Mouse (Mus musculus) CH12.LX (cell line): Measurements from ENCODE around the gene Efnb2. TPM values are rescaled to one million over a fixed set of nuclear protein-coding genes. Genes with fewer than 3 reads are reported as not detected.

ENCODE experiments used
- DNase-seq: peaks from one replicate; pipeline ENCODE4 v3.0.0-alpha.2; 2013; ENCODE audit errors: extremely low read depth
- H3K27ac ChIP-seq: 2 replicates; pipeline ENCODE4 v1.5.1; 2012; ENCODE audit warnings: low read depth, mild to moderate bottlenecking, control low read depth, moderate library complexity; ENCODE audit not compliant: insufficient read depth
- H3K27me3 ChIP-seq: replicated peaks from 2 replicates; pipeline ENCODE3; 2012; ENCODE audit warnings: inconsistent platforms
- H3K36me3 ChIP-seq, 2 experiments: replicated peaks in 1 of 2; 2 replicates each; pipeline versions ENCODE3 to v1.6.1; 2012; ENCODE audit warnings: inconsistent platforms in 1 of 2, low read length in 1 of 2, mild to moderate bottlenecking in 1 of 2, mixed read lengths in 1 of 2, moderate library complexity in 1 of 2; ENCODE audit not compliant: control insufficient read depth in 1 of 2, insufficient read depth in 1 of 2
- H3K4me1 ChIP-seq, 2 experiments: 2 replicates each; pipeline ENCODE4 v1.6.1; 2012; ENCODE audit warnings: inconsistent platforms in 1 of 2, moderate library complexity in 1 of 2; ENCODE audit not compliant: insufficient read depth in 2 of 2, control insufficient read depth in 1 of 2
- H3K4me2 ChIP-seq: 2 replicates; pipeline ENCODE4 v1.6.1; 2012; ENCODE audit warnings: low read depth, mild to moderate bottlenecking, control low read depth; ENCODE audit not compliant: poor library complexity, insufficient read depth, severe bottlenecking
- H3K4me3 ChIP-seq, 3 experiments: fragments of 150-350 bp in 1 of 3; sonication (generic) in 1 of 3; replicated peaks in 1 of 3; 2 replicates each; pipeline versions ENCODE3 to v1.5.1; 2011 to 2012; ENCODE audit warnings: low read depth in 2 of 3, low read length in 2 of 3, mild to moderate bottlenecking in 2 of 3, moderate library complexity in 2 of 3, control low read depth in 1 of 3, improper control_type of control experiment in 1 of 3, inconsistent platforms in 1 of 3, mixed read lengths in 1 of 3; ENCODE audit not compliant: poor library complexity in 1 of 3
- H3K79me2 ChIP-seq: replicated peaks from 2 replicates; pipeline ENCODE4 v1.6.1; 2012; ENCODE audit warnings: mild to moderate bottlenecking, moderate library complexity; ENCODE audit not compliant: control insufficient read depth, poor library complexity, insufficient read depth, severe bottlenecking; ENCODE audit errors: extremely low read depth
- H3K9ac ChIP-seq: 2 replicates; pipeline ENCODE4 v1.6.1; 2012; ENCODE audit warnings: low read depth, mild to moderate bottlenecking, control low read depth, moderate library complexity; ENCODE audit not compliant: insufficient read depth
- H3K9me3 ChIP-seq: replicated peaks from 2 replicates; pipeline ENCODE3; 2012; ENCODE audit warnings: low read length, inconsistent platforms, mixed read lengths
- CTCF ChIP-seq, 2 experiments: IDR thresholded peaks in 1 of 2; conservative IDR thresholded peaks in 1 of 2; 2 replicates each; pipeline ENCODE4 v1.5.1; 2011 to 2012; ENCODE audit warnings: low read depth in 2 of 2, low read length in 2 of 2, improper control_type of control experiment in 1 of 2, inconsistent platforms in 1 of 2, mild to moderate bottlenecking in 1 of 2, moderate library complexity in 1 of 2
- E2F4 ChIP-seq: IDR thresholded peaks from 2 replicates; pipeline ENCODE4 v1.6.1; 2011; ENCODE audit warnings: low read depth, low read length, improper control_type of control experiment; ENCODE audit not compliant: insufficient replicate concordance
- EP300 ChIP-seq: IDR thresholded peaks from 2 replicates; pipeline ENCODE4 v1.6.1; 2011; ENCODE audit warnings: low read length, improper control_type of control experiment
- GABPA ChIP-seq: IDR thresholded peaks from 2 replicates; pipeline ENCODE4 v1.6.1; 2012; ENCODE audit warnings: low read depth, low read length, improper control_type of control experiment, inconsistent platforms; ENCODE audit not compliant: insufficient replicate concordance
- HCFC1 ChIP-seq: IDR thresholded peaks from 2 replicates; pipeline ENCODE4 v1.6.1; 2012; ENCODE audit warnings: low read depth, mild to moderate bottlenecking, inconsistent platforms, low read length, improper control_type of control experiment
- KAT2A ChIP-seq: IDR thresholded peaks from 2 replicates; pipeline ENCODE4 v1.6.1; 2012; ENCODE audit warnings: low read length, improper control_type of control experiment, inconsistent platforms; ENCODE audit not compliant: insufficient replicate concordance
- MAX ChIP-seq: IDR thresholded peaks from 2 replicates; pipeline ENCODE4 v1.6.1; 2011; ENCODE audit warnings: low read length, improper control_type of control experiment
- MEF2A ChIP-seq: IDR thresholded peaks from 2 replicates; pipeline ENCODE4 v1.6.1; 2014; ENCODE audit warnings: low read depth, mild to moderate bottlenecking, inconsistent platforms, low read length, improper control_type of control experiment, borderline replicate concordance
- MXI1 ChIP-seq: IDR thresholded peaks from 2 replicates; pipeline ENCODE4 v1.6.1; 2011; ENCODE audit warnings: mild to moderate bottlenecking, low read depth, low read length, improper control_type of control experiment
- MYC ChIP-seq: IDR thresholded peaks from 2 replicates; pipeline ENCODE4 v1.6.1; 2011; ENCODE audit warnings: low read depth, mild to moderate bottlenecking, improper control_type of control experiment, low read length
- NRF1 ChIP-seq: IDR thresholded peaks from 2 replicates; pipeline ENCODE4 v1.6.1; 2014; ENCODE audit warnings: low read depth, mild to moderate bottlenecking, inconsistent platforms, low read length, improper control_type of control experiment, moderate library complexity
- POLR2AphosphoS2 ChIP-seq: IDR thresholded peaks from 2 replicates; pipeline ENCODE4 v1.6.1; 2011; ENCODE audit warnings: low read depth, low read length, improper control_type of control experiment
- RCOR1 ChIP-seq: conservative IDR thresholded peaks from 2 replicates; pipeline ENCODE4 v1.6.1; 2012; ENCODE audit warnings: low read depth, mild to moderate bottlenecking, inconsistent platforms, low read length, improper control_type of control experiment
- SIN3A ChIP-seq: IDR thresholded peaks from 2 replicates; pipeline ENCODE4 v1.6.1; 2012; ENCODE audit warnings: low read length, improper control_type of control experiment, inconsistent platforms
- SMC3 ChIP-seq: IDR thresholded peaks from 2 replicates; pipeline ENCODE4 v1.6.1; 2011; ENCODE audit warnings: low read depth, low read length, improper control_type of control experiment
- TCF12 ChIP-seq: IDR thresholded peaks from 2 replicates; pipeline ENCODE4 v1.6.1; 2014; ENCODE audit warnings: low read depth, mild to moderate bottlenecking, inconsistent platforms, low read length, improper control_type of control experiment
- ZKSCAN1 ChIP-seq: IDR thresholded peaks from 2 replicates; pipeline ENCODE4 v1.6.1; 2012; ENCODE audit warnings: low read depth, inconsistent platforms, low read length, improper control_type of control experiment, borderline replicate concordance
- ZMIZ1 ChIP-seq: IDR thresholded peaks from 2 replicates; pipeline ENCODE4 v1.6.1; 2012; ENCODE audit warnings: low read depth, mild to moderate bottlenecking, inconsistent platforms, low read length, improper control_type of control experiment
- ZNF384 ChIP-seq: IDR thresholded peaks from 2 replicates; pipeline ENCODE4 v1.6.1; 2012; ENCODE audit warnings: low read depth, low read length, improper control_type of control experiment, inconsistent platforms
- dilution Hi-C: fragments of 300-500 bp; cut with MboI; formaldehyde crosslinking; loops from 2 replicates; pipeline ENCODE4 v1.14.3; 2020; ENCODE audit warnings: low sequenced_read_pairs; ENCODE audit not compliant: extremely low pct_unique_long_range_greater_than_20kb, extremely low pct_ligation_motif_present
- in situ Hi-C: fragments of 300-500 bp; cut with MboI; formaldehyde crosslinking; loops from 3 replicates; pipeline ENCODE4 v1.14.3; 2019; ENCODE audit warnings: low sequenced_read_pairs, low pct_ligation_motif_present, low pct_unique_long_range_greater_than_20kb, mixed read lengths
- polyA plus RNA-seq: library from polyadenylated mRNA; unstranded; fragments of >175 nt; gene quantifications from 2 replicates; pipeline ENCODE4 v1.2.1, GENCODE M21; 2012; ENCODE audit warnings: low read depth; ENCODE audit not compliant: insufficient read length
- total RNA-seq, 2 experiments: library from RNA; depleted of rRNA; stranded (reverse); fragments of 300-350 nt in 1 of 2; fragments of >200 nt in 1 of 2; gene quantifications; 2 replicates each; pipeline ENCODE4 v1.2.3; 2012 to 2014

Efnb2 gene
- total RNA-seq (2012; rRNA removed): 0.21 and 0.25 TPM in 2 replicates
- not detected in 2 replicates for total RNA-seq (2014; rRNA removed)
- 0.06 and 0.12 TPM in 2 replicates for polyA plus RNA-seq

- no peak for DNase-seq
Measured at GRCm38 (mm10) chr8:8661103-8661758, at the start of gene Efnb2. TSS of gene Efnb2 (minus strand) at chr8:8661242.

GRCm38 (mm10) chr8:8704813-8705212 lies 43.8 kb upstream of the Efnb2 start:
- Histone ChIP-seq H3K79me2 (no peaks in the 10 kb centered on the region), H3K36me3 (no peaks in the 10 kb centered on the region), H3K9ac (no peak overlapping the region), H3K27me3 (no peaks in the 10 kb centered on the region), H3K9me3 (peaks cover under 1% of the 10 kb centered on the region), H3K4me2 (no peak overlapping the region), H3K4me3 (no peak overlapping the region), H3K4me1 (0 out of 4 replicates have a peak, but pooled peaks cover 3% of the 10 kb centered on the region in 2 experiments), H3K27ac (no peak overlapping the region)
- dilution Hi-C loops: no loop called here
- TF ChIP-seq POLR2AphosphoS2: no peak
- TF ChIP-seq NRF1: no peak
- no peak for TF ChIP-seq CTCF (conservative IDR thresholded peaks at IDR 0.05 in 1 of 2, IDR thresholded peaks at IDR 0.05 in 1 of 2; ENCODE audit: low read depth in 2 of 2, low read length in 2 of 2)
- TF ChIP-seq MYC: no peak
- TF ChIP-seq SMC3: no peak
- no peak for TF ChIP-seq TCF12
- TF ChIP-seq KAT2A: no peak
- no peak for TF ChIP-seq ZKSCAN1
- TF ChIP-seq MAX: no peak
- no peak for TF ChIP-seq GABPA
- TF ChIP-seq HCFC1: no peak
- no peak for TF ChIP-seq ZNF384
- no peak for TF ChIP-seq ZMIZ1
- DNase-seq: no peak
- in situ Hi-C loops: no loop called here

More at GRCm38 (mm10) chr8:8661103-8661758, at the start of gene Efnb2:
- no peak within 1 kb of the TSS for H3K27ac ChIP-seq
- no peaks in the 10 kb centered on the region for H3K27me3 ChIP-seq
- H3K9ac ChIP-seq: no peak within 1 kb of the TSS
- no peaks in the 10 kb centered on the region; the same call in 1 of the 2 replicates for H3K79me2 ChIP-seq
- peaks cover 34 to 64% of the 10 kb centered on the region in 2 experiments for H3K36me3 ChIP-seq
- H3K4me3 ChIP-seq: no peak within 1 kb of the TSS
- H3K9me3 ChIP-seq: peaks cover 42% of the 10 kb centered on the region
- H3K4me2 ChIP-seq: no peak within 1 kb of the TSS
- H3K4me1 ChIP-seq: no peaks in the 10 kb centered on the region
- no peak for TF ChIP-seq RCOR1
- TF ChIP-seq MXI1: no peak
- TF ChIP-seq CTCF (conservative IDR thresholded peaks at IDR 0.05 in 1 of 2, IDR thresholded peaks at IDR 0.05 in 1 of 2; ENCODE audit: low read depth in 2 of 2, low read length in 2 of 2): no peak
- no peak for TF ChIP-seq MEF2A
- TF ChIP-seq SIN3A: no peak
- TF ChIP-seq EP300: no peak
- no peak for TF ChIP-seq E2F4
- TF ChIP-seq, all 38 proteins: peak for 0
- in situ Hi-C loops: no loop called here
- dilution Hi-C loops: no loop called here
